Mouse (Mus musculus) lung, postnatal 0 days (tissue): ENCODE data around the gene Sp4. TPM values are rescaled to one million over a fixed set of nuclear protein-coding genes. Genes with fewer than 3 reads are reported as not detected.

ENCODE experiments used
- ATAC-seq: fragments of 200-750 bp; cut with Nextera tagmentation; 2 replicates; pipeline ENCODE4 v1.8.0; 2017; ENCODE audit warnings: moderate library complexity
- DNase-seq: peaks from one replicate; pipeline ENCODE4 v3.0.0-alpha.2; 2016; ENCODE audit warnings: low spot score
- H3K27ac ChIP-seq: fragments of 300-500 bp; sonication (generic); 2 replicates; pipeline ENCODE4 v1.5.1; 2014; ENCODE audit warnings: antibody characterized with exemption, mild to moderate bottlenecking, low read length, mixed read lengths
- H3K27me3 ChIP-seq: fragments of 300-500 bp; sonication (generic); replicated peaks from 2 replicates; pipeline ENCODE4 v1.6.1; 2014; ENCODE audit warnings: low read length, mixed read lengths; ENCODE audit not compliant: insufficient read depth
- H3K36me3 ChIP-seq: fragments of 300-500 bp; sonication (generic); 2 replicates; pipeline ENCODE4 v1.6.1; 2014; ENCODE audit warnings: low read length, mixed read lengths; ENCODE audit not compliant: insufficient read depth
- H3K4me1 ChIP-seq: fragments of 300-500 bp; sonication (generic); 2 replicates; pipeline ENCODE4 v1.6.1; 2014; ENCODE audit warnings: antibody characterized with exemption, low read depth, low read length, mixed read lengths; ENCODE audit not compliant: insufficient read depth
- H3K4me2 ChIP-seq: fragments of 300-500 bp; sonication (generic); replicated peaks from 2 replicates; pipeline ENCODE4 v1.6.1; 2014; ENCODE audit warnings: low read depth, mild to moderate bottlenecking, low read length, moderate library complexity, mixed read lengths
- H3K4me3 ChIP-seq: fragments of 300-500 bp; sonication (generic); 2 replicates; pipeline ENCODE4 v1.5.1; 2014; ENCODE audit warnings: low read depth, low read length
- H3K9ac ChIP-seq: fragments of 300-500 bp; sonication (generic); replicated peaks from 2 replicates; pipeline ENCODE4 v1.6.1; 2014; ENCODE audit warnings: low read depth, mild to moderate bottlenecking
- H3K9me3 ChIP-seq: fragments of 300-500 bp; sonication (generic); 2 replicates; pipeline ENCODE4 v1.6.1; 2016; ENCODE audit warnings: low read length, mixed read lengths
- CTCF ChIP-seq: IDR thresholded peaks from 2 replicates; pipeline ENCODE4 v1.5.1; 2016; ENCODE audit warnings: antibody characterized with exemption, mild to moderate bottlenecking
- EP300 ChIP-seq: IDR thresholded peaks from 2 replicates; pipeline ENCODE4 v1.6.1; 2016; ENCODE audit warnings: antibody characterized with exemption, mild to moderate bottlenecking, control low read depth
- WGBS: fragments of 180-500 bp; shearing (Covaris S2); extraction: QIAGEN DNeasy Blood & Tissue Kit; methylation state at CpG from one replicate; pipeline ENCODE4 v1.1.7; 2014; 5-methylcytosine and 5-hydroxymethylcytosine counted together
- polyA plus RNA-seq: library from polyadenylated mRNA; unstranded; fragments of >200 nt; fragmentation: Nextera tagmentation; extraction: Ambion mirVana; gene quantifications from 2 replicates; pipeline ENCODE4 v1.2.1, GENCODE M21; 2015

Gene Sp4
- polyA plus RNA-seq, 1 experiment from 2014 or later = 5.6 TPM

- no peak overlapping the region for H3K4me3 ChIP-seq
- H3K4me1 ChIP-seq = peaks cover 7% of the 10 kb centered on the region; the same call in 1 of the 2 replicates
- no peaks in the 10 kb centered on the region for H3K36me3 ChIP-seq
- 0 out of 2 replicates have a peak overlapping the region, but pooled peaks have one; percentile 6 for H3K4me2 ChIP-seq
- no peaks in the 10 kb centered on the region for H3K9me3 ChIP-seq
- H3K9ac ChIP-seq = no peak overlapping the region
- ATAC-seq (no peak), DNase-seq (no peak)
- H3K27me3 ChIP-seq = no peaks in the 10 kb centered on the region
- WGBS = 95% methylated on average over 1 of the region's 1 CpGs
- H3K27ac ChIP-seq = no peak overlapping the region
- TF ChIP-seq EP300 = no peak
- no peak for TF ChIP-seq CTCF
These were observed 5.4 kb downstream of the Sp4 start for GRCm38 (mm10) chr12:118295793-118296192.

DNA sequence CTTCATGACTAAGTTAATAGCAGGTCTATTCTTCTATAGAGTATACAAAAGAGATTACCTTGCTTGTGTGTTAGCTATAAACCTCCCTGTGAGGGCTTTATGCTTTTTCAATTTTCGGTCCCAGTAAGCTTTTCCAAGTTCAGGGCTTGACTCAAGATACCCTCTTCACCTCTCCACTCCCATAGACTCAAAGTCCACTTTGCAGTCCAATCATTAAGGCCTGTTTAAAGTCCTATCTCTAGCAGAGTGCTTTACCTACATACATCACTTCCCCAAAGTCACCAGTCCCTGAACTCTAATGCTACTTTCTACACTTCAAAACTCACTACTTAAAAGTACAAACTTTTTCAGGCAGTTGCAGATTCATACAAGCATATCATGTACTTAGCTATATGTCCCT is 12.3 kb downstream of the Sp4 start:
- TF ChIP-seq EP300 = no peak
- TF ChIP-seq CTCF = no peak
- WGBS = 26% methylated on average over 1 of the region's 1 CpGs
- Histone ChIP-seq H3K4me3 (no peak overlapping the region), H3K9me3 (no peaks in the 10 kb centered on the region), H3K27ac (no peak overlapping the region), H3K4me1 (no peaks in the 10 kb centered on the region), H3K36me3 (no peaks in the 10 kb centered on the region), H3K9ac (no peak overlapping the region), H3K27me3 (no peaks in the 10 kb centered on the region), H3K4me2 (no peak overlapping the region)
- ATAC-seq (no peak), DNase-seq (no peak)

DNA sequence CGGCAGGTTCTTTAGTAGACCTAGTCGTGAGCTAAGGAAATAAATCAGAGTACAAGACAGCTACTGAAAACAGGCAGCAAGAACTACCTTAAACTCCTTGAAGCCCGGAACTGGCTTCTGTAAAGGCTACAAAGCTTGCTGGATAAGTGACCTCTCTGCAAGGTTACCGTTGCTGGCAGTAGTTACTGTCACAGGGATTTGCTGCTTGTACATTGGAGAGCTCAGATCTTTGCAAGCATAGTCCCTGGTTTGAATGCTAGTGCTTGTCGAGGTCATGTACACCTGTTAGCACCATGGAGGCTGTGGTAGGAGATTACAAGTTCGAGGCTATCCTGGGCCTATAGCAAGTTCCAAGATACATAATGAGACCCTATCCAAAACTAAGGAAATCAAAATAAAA is 16.1 kb downstream of the Sp4 start:
- Histone ChIP-seq H3K27ac (no peak overlapping the region), H3K9ac (no peak overlapping the region), H3K4me1 (no peaks in the 10 kb centered on the region), H3K36me3 (no peaks in the 10 kb centered on the region), H3K4me2 (no peak overlapping the region), H3K4me3 (no peak overlapping the region), H3K9me3 (no peaks in the 10 kb centered on the region), H3K27me3 (no peaks in the 10 kb centered on the region)
- no peak for ATAC-seq
- 72% methylated on average over 6 of the region's 6 CpGs for WGBS
- TF ChIP-seq EP300 (no peak), CTCF (no peak)
- DNase-seq = no peak

GRCm38 (mm10) chr12:118281961-118282360 is 19.3 kb downstream of the Sp4 start:
- Histone ChIP-seq H3K27ac (no peak overlapping the region), H3K4me2 (no peak overlapping the region), H3K4me3 (no peak overlapping the region), H3K4me1 (no peaks in the 10 kb centered on the region), H3K36me3 (no peaks in the 10 kb centered on the region), H3K9ac (no peak overlapping the region), H3K27me3 (no peaks in the 10 kb centered on the region), H3K9me3 (no peaks in the 10 kb centered on the region)
- DNase-seq (no peak), ATAC-seq (no peak)
- no peak for TF ChIP-seq CTCF
- TF ChIP-seq EP300 = no peak
- 48% methylated on average over 1 of the region's 1 CpGs for WGBS

- Histone ChIP-seq H3K9me3 (no peaks in the 10 kb centered on the region), H3K4me1 (no peaks in the 10 kb centered on the region)
- 80% methylated on average over 5 of the region's 5 CpGs for WGBS
These were observed 24.9 kb downstream of the Sp4 start for GRCm38 (mm10) chr12:118276385-118276784.

GRCm38 (mm10) chr12:118264905-118265304 is 36.3 kb downstream of the Sp4 start:
- no peaks in the 10 kb centered on the region for H3K27me3 ChIP-seq
- H3K9me3 ChIP-seq = no peaks in the 10 kb centered on the region
- TF ChIP-seq EP300 (no peak), CTCF (no peak)
- no peak overlapping the region for H3K27ac ChIP-seq
- H3K9ac ChIP-seq = no peak overlapping the region
- H3K4me2 ChIP-seq = no peak overlapping the region
- no peaks in the 10 kb centered on the region for H3K4me1 ChIP-seq
- peak; percentile 51 for DNase-seq
- H3K4me3 ChIP-seq = no peak overlapping the region
- peak; percentile 74 for ATAC-seq
- no peaks in the 10 kb centered on the region for H3K36me3 ChIP-seq

More at GRCm38 (mm10) chr12:118276385-118276784, 24.9 kb downstream of the Sp4 start:
- Histone ChIP-seq H3K36me3 (no peaks in the 10 kb centered on the region), H3K4me3 (no peak overlapping the region), H3K27ac (no peak overlapping the region), H3K27me3 (no peaks in the 10 kb centered on the region), H3K9ac (no peak overlapping the region), H3K4me2 (no peak overlapping the region)
- ATAC-seq = no peak
- no peak for DNase-seq
- TF ChIP-seq CTCF (no peak), EP300 (no peak)

GRCm38 (mm10) chr12:118263878-118264277 is 37.4 kb downstream of the Sp4 start:
- Histone ChIP-seq H3K9ac (no peak overlapping the region), H3K27me3 (no peaks in the 10 kb centered on the region), H3K4me3 (no peak overlapping the region), H3K36me3 (no peaks in the 10 kb centered on the region), H3K9me3 (no peaks in the 10 kb centered on the region), H3K4me1 (no peaks in the 10 kb centered on the region), H3K4me2 (no peak overlapping the region), H3K27ac (no peak overlapping the region)
- peak; percentile 49; the same call in 1 of the 2 replicates for TF ChIP-seq EP300
- TF ChIP-seq CTCF = no peak
- 9% methylated on average over 1 of the region's 1 CpGs for WGBS
- ATAC-seq (peak; percentile 65; the same call in 1 of the 2 replicates), DNase-seq (peak; percentile 54)
